Mouse (Mus musculus): Measurements from ENCODE around the gene Adprhl1. TPM values are rescaled to one million over a fixed set of nuclear protein-coding genes. Genes with fewer than 3 reads are reported as not detected.

The Adprhl1 gene
- polyA plus RNA-seq, 1 experiment: not detected

DNA sequence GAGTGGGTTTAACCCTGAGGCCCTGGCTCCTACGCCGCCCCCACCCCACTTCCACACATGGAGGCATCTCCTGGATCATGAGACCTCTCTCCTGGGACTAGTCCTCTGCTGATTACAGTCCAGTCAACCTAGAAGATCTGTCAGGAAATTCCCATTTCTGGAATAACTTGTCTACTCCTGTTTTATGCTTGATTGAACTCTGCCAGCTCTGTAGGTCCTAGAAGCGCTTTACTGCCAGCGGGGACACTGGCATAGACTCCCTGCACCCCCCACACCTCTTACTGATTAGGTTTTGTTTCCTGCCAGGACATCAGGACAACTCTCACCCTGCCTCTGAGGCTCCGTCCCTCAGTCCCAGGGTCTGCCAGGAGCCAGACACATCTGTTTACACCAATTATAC, 56.5 kb downstream of the Adprhl1 start:
- TF ChIP-seq POLR2A (IDR thresholded peaks at IDR 0.05; ENCODE audit: control insufficient read depth, low read depth, low read length): no peak
- no peak for TF ChIP-seq CTCF (IDR thresholded peaks at IDR 0.05; ENCODE audit: control insufficient read depth, insufficient read depth, insufficient replicate concordance, low read depth, low read length)
- no peak overlapping the region for H3K4me3 ChIP-seq (ENCODE audit: control insufficient read depth, low read depth, low read length)
- peaks cover 19% of the 10 kb centered on the region for H3K4me1 ChIP-seq (ENCODE audit: control insufficient read depth, insufficient read depth, low read length)
- no peak overlapping the region for H3K27ac ChIP-seq (ENCODE audit: control insufficient read depth, insufficient read depth, low read depth, low read length)
- no peaks in the 10 kb centered on the region for H3K27me3 ChIP-seq (ENCODE audit: control insufficient read depth, insufficient read depth, low read length)
- H3K36me3 ChIP-seq (ENCODE audit: control insufficient read depth, insufficient read depth, low read length): no peaks in the 10 kb centered on the region

- Histone ChIP-seq H3K4me1 (ENCODE audit: control insufficient read depth, insufficient read depth, low read length) (peaks cover 9% of the 10 kb centered on the region), H3K36me3 (ENCODE audit: control insufficient read depth, insufficient read depth, low read length) (no peaks in the 10 kb centered on the region; the same call in none of the 2 replicates), H3K4me3 (ENCODE audit: control insufficient read depth, low read depth, low read length) (no peak overlapping the region), H3K27me3 (ENCODE audit: control insufficient read depth, insufficient read depth, low read length) (no peaks in the 10 kb centered on the region), H3K27ac (ENCODE audit: control insufficient read depth, insufficient read depth, low read depth, low read length) (no peak overlapping the region)
- TF ChIP-seq POLR2A (IDR thresholded peaks at IDR 0.05; ENCODE audit: control insufficient read depth, low read depth, low read length) (no peak), CTCF (IDR thresholded peaks at IDR 0.05; ENCODE audit: control insufficient read depth, insufficient read depth, insufficient replicate concordance, low read depth, low read length) (no peak)
Observed at GRCm38 (mm10) chr8:13194818-13195217, 59.1 kb downstream of the Adprhl1 start.

DNA sequence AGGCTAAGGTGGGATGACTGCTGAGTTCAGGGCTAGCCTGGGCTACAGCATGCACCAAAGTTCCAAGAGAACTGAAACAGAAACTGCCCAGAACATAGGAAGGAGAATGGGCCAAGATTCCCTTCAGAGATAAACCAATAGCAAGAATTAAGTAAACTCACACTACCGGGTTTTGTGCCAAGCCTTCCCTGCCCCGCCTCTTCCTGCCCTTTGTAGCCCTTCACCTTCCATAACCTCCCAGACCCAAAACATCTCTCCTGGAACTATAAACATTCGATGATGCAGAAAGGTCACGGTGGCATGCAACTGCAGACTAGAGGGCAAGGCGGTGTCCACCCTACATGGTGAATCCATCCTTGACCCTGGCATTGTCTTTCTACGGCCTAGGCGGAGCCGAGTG, 63.7 kb downstream of the Adprhl1 start:
- no peak overlapping the region for H3K27ac ChIP-seq (ENCODE audit: control insufficient read depth, insufficient read depth, low read depth, low read length)
- H3K4me1 ChIP-seq (ENCODE audit: control insufficient read depth, insufficient read depth, low read length): peaks cover 4% of the 10 kb centered on the region
- H3K27me3 ChIP-seq (ENCODE audit: control insufficient read depth, insufficient read depth, low read length): no peaks in the 10 kb centered on the region
- TF ChIP-seq POLR2A (IDR thresholded peaks at IDR 0.05; ENCODE audit: control insufficient read depth, low read depth, low read length) (no peak), CTCF (IDR thresholded peaks at IDR 0.05; ENCODE audit: control insufficient read depth, insufficient read depth, insufficient replicate concordance, low read depth, low read length) (no peak)
- no peaks in the 10 kb centered on the region; the same call in none of the 2 replicates for H3K36me3 ChIP-seq (ENCODE audit: control insufficient read depth, insufficient read depth, low read length)
- peak overlapping the region; percentile 63 for H3K4me3 ChIP-seq (ENCODE audit: control insufficient read depth, low read depth, low read length)

DNA sequence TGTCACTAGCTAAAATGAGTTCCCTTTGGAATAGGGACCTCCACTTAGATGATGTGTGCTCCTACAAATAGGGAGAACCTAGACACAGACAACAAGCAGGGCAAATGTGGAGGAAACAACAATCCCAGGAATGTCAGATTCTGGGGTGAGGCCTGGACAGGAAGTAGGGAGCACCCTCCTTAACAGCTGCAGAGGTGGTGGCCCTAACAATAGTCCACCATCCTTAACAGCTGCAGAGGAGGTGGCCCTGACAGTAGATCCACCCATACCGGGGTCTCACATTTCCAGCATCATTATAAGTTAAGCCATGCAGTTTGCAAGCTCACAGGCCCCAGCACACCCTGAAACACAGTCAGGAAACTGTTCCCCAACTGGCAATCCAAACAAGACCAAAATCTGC, 65.1 kb downstream of the Adprhl1 start:
- TF ChIP-seq CTCF (IDR thresholded peaks at IDR 0.05; ENCODE audit: control insufficient read depth, insufficient read depth, insufficient replicate concordance, low read depth, low read length) (no peak), POLR2A (IDR thresholded peaks at IDR 0.05; ENCODE audit: control insufficient read depth, low read depth, low read length) (no peak)
- H3K4me1 ChIP-seq (ENCODE audit: control insufficient read depth, insufficient read depth, low read length): peaks cover 9% of the 10 kb centered on the region
- H3K4me3 ChIP-seq (ENCODE audit: control insufficient read depth, low read depth, low read length): no peak overlapping the region
- no peak overlapping the region for H3K27ac ChIP-seq (ENCODE audit: control insufficient read depth, insufficient read depth, low read depth, low read length)
- H3K27me3 ChIP-seq (ENCODE audit: control insufficient read depth, insufficient read depth, low read length): no peaks in the 10 kb centered on the region
- no peaks in the 10 kb centered on the region; the same call in none of the 2 replicates for H3K36me3 ChIP-seq (ENCODE audit: control insufficient read depth, insufficient read depth, low read length)

DNA sequence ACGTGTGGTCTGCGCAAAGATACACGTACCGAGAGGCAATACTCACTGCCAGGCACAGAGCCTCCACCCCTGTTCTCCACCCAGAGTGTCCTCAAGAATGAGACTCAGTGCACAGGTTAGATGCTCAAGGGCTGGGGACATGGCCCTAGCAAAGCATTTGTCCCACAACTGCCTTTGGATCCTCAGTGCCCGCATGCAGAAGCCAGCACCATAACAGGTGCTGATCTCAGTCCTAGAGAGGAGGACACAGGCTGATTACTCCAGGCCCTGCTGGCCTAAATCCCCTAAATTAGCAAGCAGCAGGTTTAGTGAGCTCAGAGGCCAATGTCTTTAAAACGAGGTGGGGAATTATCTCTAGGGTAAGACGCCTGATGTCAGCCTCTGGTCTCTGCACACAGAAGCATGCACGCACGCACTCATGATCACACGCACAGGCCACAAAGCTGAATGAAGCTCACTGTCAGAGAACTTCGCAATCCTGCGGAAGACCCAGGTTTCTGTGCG, 65.9 kb downstream of the Adprhl1 start:
- no peak for TF ChIP-seq CTCF (IDR thresholded peaks at IDR 0.05; ENCODE audit: control insufficient read depth, insufficient read depth, insufficient replicate concordance, low read depth, low read length)
- no peak for TF ChIP-seq POLR2A (IDR thresholded peaks at IDR 0.05; ENCODE audit: control insufficient read depth, low read depth, low read length)
- H3K4me3 ChIP-seq (ENCODE audit: control insufficient read depth, low read depth, low read length): no peak overlapping the region
- H3K27ac ChIP-seq (ENCODE audit: control insufficient read depth, insufficient read depth, low read depth, low read length): no peak overlapping the region
- H3K36me3 ChIP-seq (ENCODE audit: control insufficient read depth, insufficient read depth, low read length): no peaks in the 10 kb centered on the region; the same call in none of the 2 replicates
- peaks cover 9% of the 10 kb centered on the region for H3K4me1 ChIP-seq (ENCODE audit: control insufficient read depth, insufficient read depth, low read length)
- H3K27me3 ChIP-seq (ENCODE audit: control insufficient read depth, insufficient read depth, low read length): no peaks in the 10 kb centered on the region

DNA sequence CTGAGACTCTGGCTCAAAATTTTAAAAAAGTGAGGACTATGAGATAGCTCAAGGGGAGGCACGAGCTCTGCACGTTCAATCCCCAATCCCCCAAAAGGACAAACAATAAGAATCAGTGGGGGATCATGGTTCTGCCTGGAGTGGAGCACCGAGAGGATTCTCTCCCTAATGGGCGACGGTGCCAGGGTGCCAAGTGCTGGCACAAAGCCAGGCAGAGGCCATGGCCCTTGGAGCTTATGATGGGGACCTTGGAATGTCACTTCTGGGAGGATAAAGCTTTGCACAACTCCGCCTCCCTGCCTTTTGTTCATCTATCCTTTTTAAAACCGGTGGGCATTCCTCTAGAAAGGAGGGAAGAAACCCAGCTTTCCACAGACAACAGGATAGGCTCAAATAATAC, 66.3 kb downstream of the Adprhl1 start:
- no peak overlapping the region for H3K4me3 ChIP-seq (ENCODE audit: control insufficient read depth, low read depth, low read length)
- no peak overlapping the region for H3K27ac ChIP-seq (ENCODE audit: control insufficient read depth, insufficient read depth, low read depth, low read length)
- H3K27me3 ChIP-seq (ENCODE audit: control insufficient read depth, insufficient read depth, low read length): no peaks in the 10 kb centered on the region
- no peaks in the 10 kb centered on the region; the same call in none of the 2 replicates for H3K36me3 ChIP-seq (ENCODE audit: control insufficient read depth, insufficient read depth, low read length)
- TF ChIP-seq CTCF (IDR thresholded peaks at IDR 0.05; ENCODE audit: control insufficient read depth, insufficient read depth, insufficient replicate concordance, low read depth, low read length) (no peak), POLR2A (IDR thresholded peaks at IDR 0.05; ENCODE audit: control insufficient read depth, low read depth, low read length) (no peak)
- peaks cover 7% of the 10 kb centered on the region for H3K4me1 ChIP-seq (ENCODE audit: control insufficient read depth, insufficient read depth, low read length)

- Histone ChIP-seq H3K4me3 (ENCODE audit: control insufficient read depth, low read depth, low read length) (no peak overlapping the region), H3K4me1 (ENCODE audit: control insufficient read depth, insufficient read depth, low read length) (peaks cover 6% of the 10 kb centered on the region), H3K27ac (ENCODE audit: control insufficient read depth, insufficient read depth, low read depth, low read length) (no peak overlapping the region), H3K27me3 (ENCODE audit: control insufficient read depth, insufficient read depth, low read length) (no peaks in the 10 kb centered on the region), H3K36me3 (ENCODE audit: control insufficient read depth, insufficient read depth, low read length) (no peaks in the 10 kb centered on the region; the same call in none of the 2 replicates)
- no peak for TF ChIP-seq CTCF (IDR thresholded peaks at IDR 0.05; ENCODE audit: control insufficient read depth, insufficient read depth, insufficient replicate concordance, low read depth, low read length)
- TF ChIP-seq POLR2A (IDR thresholded peaks at IDR 0.05; ENCODE audit: control insufficient read depth, low read depth, low read length): no peak
Observed at GRCm38 (mm10) chr8:13187229-13187628, 66.7 kb downstream of the Adprhl1 start.
